Mouse (Mus musculus) splenic B cell, adult 2 months (primary cell): ENCODE results near the gene Sec31a.

Source experiments
- DNase-seq: peaks from one replicate; pipeline ENCODE4 v3.0.0-alpha.2; 2011; ENCODE audit warnings: low read depth, low spot score
- H3K27me3 ChIP-seq: 2 replicates; pipeline ENCODE4 v1.6.1; 2012; ENCODE audit warnings: mild to moderate bottlenecking, low read length, moderate library complexity, mixed read lengths; ENCODE audit not compliant: control insufficient read depth, poor library complexity, insufficient read depth, severe bottlenecking
- H3K36me3 ChIP-seq: 2 replicates; pipeline ENCODE4 v1.6.1; 2012; ENCODE audit warnings: mild to moderate bottlenecking, low read length, moderate library complexity, mixed read lengths; ENCODE audit not compliant: control insufficient read depth, poor library complexity, insufficient read depth, severe bottlenecking

Sec31a gene

DNA sequence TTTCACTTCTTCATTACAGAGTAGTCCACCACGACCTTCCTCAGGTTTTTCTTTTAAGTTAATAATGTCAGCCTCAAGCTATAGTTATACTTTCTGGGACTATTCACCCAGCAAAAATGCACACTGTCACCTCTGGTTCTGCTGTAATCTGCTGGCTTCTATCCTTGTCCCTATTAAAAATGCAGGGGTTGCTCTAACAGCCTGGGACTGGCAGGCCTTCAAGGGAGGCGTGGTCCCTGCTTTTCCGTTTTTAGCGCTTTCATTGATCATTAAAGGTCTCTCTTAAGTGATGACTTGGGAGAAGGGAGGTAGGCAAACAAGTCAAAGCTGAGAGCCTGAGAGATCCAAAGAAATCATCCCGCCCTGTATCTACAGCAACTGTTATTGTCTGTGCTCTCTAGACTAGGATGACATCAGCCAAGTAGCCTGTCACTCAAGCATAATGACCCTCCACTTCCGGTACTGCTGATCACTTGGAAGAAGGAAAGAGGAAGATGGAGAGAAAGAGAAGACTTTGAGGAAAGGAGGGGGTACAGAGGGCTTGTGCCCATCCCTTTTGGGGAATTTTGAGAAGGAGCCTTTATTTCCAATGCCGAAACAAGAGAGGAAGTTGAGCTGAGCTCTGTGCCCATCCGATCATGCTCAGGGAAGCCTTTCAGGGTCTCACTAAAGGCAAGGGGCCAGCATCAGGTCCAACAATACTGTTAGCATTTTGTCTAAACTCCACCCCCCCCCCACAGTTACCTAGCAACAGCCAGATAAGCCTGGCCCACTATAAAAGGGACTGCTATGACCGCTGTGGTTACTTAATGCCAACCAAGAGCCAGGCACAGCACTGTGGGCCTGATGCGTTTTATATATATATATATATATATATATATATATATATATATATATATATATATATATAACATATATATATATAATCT lies 66.5 kb downstream of the Sec31a start:
- no peak for DNase-seq
- H3K36me3 ChIP-seq, result no peaks in the 10 kb centered on the region
- no peaks in the 10 kb centered on the region for H3K27me3 ChIP-seq

DNA sequence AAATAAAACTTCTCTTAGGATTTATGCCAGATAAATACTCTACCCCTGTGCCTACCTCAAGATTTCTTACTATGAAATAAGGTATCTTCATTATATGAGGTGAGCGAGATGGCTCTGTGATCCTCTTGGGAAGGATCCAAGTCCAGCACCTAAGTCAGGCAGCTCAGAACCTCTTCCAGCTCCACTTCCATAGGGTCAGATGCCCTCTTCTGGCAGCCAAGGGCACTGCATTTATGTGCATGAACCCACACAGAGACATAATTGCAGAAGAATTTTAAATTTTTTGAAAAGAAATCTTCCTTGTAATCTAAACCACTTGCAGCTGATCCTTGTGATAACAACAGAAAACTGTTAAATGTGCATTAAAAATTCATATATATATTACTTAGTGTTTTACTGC lies 70.9 kb downstream of the Sec31a start:
- no peaks in the 10 kb centered on the region for H3K36me3 ChIP-seq
- DNase-seq, result peak; percentile 35
- no peaks in the 10 kb centered on the region for H3K27me3 ChIP-seq

- Histone ChIP-seq H3K27me3 (no peaks in the 10 kb centered on the region), H3K36me3 (no peaks in the 10 kb centered on the region)
- DNase-seq, result no peak
These were observed 72.9 kb downstream of the Sec31a start for GRCm38 (mm10) chr5:100343087-100343486.

GRCm38 (mm10) chr5:100342422-100342821 lies 73.6 kb downstream of the Sec31a start:
- Histone ChIP-seq H3K36me3 (no peaks in the 10 kb centered on the region), H3K27me3 (no peaks in the 10 kb centered on the region)
- no peak for DNase-seq

DNA sequence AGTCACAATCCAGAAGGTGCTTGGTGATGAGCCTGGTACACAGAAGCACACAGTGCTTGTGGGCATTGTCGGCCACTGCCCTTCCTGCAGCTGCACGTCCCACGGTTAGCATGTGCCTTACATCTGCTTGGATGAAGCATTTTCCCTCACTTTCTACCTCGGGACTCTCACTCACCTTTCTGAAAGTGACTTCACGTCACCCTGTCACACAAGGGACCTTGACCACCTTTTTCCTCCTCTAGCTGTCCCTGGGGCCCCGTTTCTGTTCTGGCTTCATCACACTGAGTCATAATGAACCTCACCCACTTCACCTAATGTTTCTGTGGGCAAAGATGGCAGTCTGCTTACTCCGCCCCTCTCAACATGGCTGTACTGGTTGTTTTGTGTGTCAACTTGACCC lies 75.0 kb downstream of the Sec31a start:
- Histone ChIP-seq H3K36me3 (no peaks in the 10 kb centered on the region), H3K27me3 (no peaks in the 10 kb centered on the region)
- DNase-seq, result no peak

- Histone ChIP-seq H3K36me3 (no peaks in the 10 kb centered on the region), H3K27me3 (no peaks in the 10 kb centered on the region)
- DNase-seq, result no peak
These were observed 78.2 kb downstream of the Sec31a start for GRCm38 (mm10) chr5:100337852-100338251.

DNA sequence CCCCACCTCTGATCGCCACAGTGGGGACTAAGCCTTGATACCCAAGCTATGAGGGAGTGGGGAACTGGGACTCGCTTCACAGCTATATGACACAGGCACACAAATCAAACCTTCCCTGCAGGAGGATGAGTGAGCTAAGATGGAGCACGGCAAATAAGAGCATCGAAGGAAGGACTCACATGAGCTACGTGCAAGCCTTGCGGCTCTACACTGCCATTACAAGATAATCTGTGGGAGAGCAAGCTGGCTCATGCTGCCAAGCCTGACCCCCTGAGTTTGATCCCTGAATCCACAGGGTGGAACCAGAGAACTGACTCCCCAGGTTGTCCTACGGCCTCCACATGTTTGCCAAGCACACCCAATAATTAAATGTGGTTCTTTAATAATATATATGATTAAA lies 79.2 kb downstream of the Sec31a start:
- H3K36me3 ChIP-seq, result no peaks in the 10 kb centered on the region

GRCm38 (mm10) chr5:100335581-100336080 lies 80.4 kb downstream of the Sec31a start:
- Histone ChIP-seq H3K36me3 (no peaks in the 10 kb centered on the region), H3K27me3 (no peaks in the 10 kb centered on the region)
- DNase-seq, result no peak

More for the DNA sequence above, 79.2 kb downstream of the Sec31a start:
- no peaks in the 10 kb centered on the region for H3K27me3 ChIP-seq
- no peak for DNase-seq

- no peaks in the 10 kb centered on the region for H3K36me3 ChIP-seq
- no peaks in the 10 kb centered on the region for H3K27me3 ChIP-seq
- DNase-seq, result no peak
These were observed 81.3 kb downstream of the Sec31a start for GRCm38 (mm10) chr5:100334686-100335085.

DNA sequence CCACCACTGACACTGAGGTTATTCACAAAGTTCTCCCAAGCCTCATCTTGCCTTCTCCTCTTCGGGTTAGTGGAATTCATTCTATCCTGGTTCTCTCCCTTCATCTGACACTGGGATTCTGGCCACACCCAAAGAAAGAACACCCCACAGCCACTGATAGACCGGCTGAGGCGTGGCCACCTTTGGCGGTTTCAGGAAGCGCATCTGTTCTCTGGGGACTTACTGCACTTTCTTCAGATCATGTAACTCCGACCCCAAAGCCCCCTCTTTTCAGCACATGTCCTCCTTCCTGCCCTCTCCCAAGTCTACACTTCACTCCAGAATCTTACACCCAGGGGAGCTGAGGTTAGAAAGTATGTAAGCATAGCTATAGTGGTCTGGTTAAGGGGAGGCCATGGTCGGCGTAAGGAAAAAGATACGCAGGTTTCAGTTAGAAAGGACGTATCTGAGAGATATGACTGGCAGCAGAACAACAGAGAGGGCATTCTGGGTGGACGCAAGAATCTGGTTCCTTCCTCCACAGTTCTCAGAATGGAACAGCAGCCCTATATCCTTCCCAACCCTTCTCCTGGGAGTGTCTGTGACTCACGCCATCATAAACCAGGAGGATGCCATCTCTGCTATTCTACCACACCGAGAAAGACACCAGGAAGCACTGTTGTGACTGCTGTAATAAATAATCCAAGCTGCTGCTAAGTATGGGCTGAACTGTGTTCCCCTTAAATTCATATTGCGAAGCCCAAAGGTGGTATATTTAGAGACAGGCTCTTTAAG lies 82.2 kb downstream of the Sec31a start:
- DNase-seq, result peak; percentile 29
- Histone ChIP-seq H3K36me3 (no peaks in the 10 kb centered on the region), H3K27me3 (no peaks in the 10 kb centered on the region)

- Histone ChIP-seq H3K36me3 (no peaks in the 10 kb centered on the region), H3K27me3 (no peaks in the 10 kb centered on the region)
- no peak for DNase-seq
These were observed 83.6 kb downstream of the Sec31a start for GRCm38 (mm10) chr5:100332300-100333004.

DNA sequence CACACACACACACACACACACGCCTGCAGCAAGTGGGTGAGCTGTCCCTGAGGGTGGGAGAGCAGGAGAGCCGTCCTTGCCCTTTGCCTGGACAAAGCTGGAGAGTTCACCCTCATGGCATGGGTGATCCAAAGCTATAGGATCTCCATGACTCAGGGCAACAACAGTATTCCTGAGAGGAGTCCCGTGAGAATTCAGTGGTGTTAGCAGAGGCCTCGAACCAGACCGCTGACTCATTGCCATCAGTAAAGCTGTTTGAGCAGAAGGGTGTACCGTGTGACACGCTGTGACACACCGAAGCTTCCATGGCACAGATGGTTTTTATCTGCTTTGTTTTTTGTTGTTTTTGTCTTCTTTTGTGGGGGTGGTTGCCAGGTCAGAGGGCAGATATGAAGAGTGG lies 84.4 kb downstream of the Sec31a start:
- no peaks in the 10 kb centered on the region for H3K27me3 ChIP-seq
- no peaks in the 10 kb centered on the region for H3K36me3 ChIP-seq
- no peak for DNase-seq

DNA sequence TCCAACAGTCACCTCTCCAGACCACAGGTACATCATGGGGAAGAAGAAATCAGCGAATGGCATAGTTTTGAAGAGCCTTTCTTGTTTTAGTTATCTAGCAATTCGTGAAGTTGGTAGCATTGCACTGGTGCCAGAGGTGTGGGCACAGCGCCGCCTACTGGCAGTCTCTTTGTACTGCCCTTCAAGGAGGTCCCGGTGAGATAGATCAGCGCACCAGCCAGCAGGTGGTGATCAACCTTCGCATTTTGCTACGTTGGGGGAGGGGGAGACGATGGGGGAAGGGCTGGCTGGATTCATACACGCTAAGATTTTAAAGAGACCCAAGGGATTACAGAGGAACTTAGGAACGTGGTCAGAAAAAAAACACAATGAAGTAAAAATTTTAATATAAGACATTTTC lies 94.0 kb downstream of the Sec31a start:
- DNase-seq, result peak; percentile 84
- Histone ChIP-seq H3K27me3 (no peaks in the 10 kb centered on the region), H3K36me3 (no peaks in the 10 kb centered on the region)

GRCm38 (mm10) chr5:100317842-100318241 lies 98.2 kb downstream of the Sec31a start:
- Histone ChIP-seq H3K36me3 (no peaks in the 10 kb centered on the region), H3K27me3 (no peaks in the 10 kb centered on the region)
- no peak for DNase-seq
